Mouse (Mus musculus): ENCODE data around the gene Zswim1. TPM values are rescaled to one million over a fixed set of nuclear protein-coding genes. Genes with fewer than 3 reads are reported as not detected.

Zswim1 gene
- total and polyA plus RNA-seq, 3 experiments, result 8.2 to 17.4 TPM; not detected in 1

GRCm38 (mm10) chr2:164857842-164858553, 35.5 kb downstream of the Zswim1 start:
- TF ChIP-seq MYB (IDR thresholded peaks at IDR 0.05; ENCODE audit: low read depth, low read length), result no peak
- TF ChIP-seq POLR2A (IDR thresholded peaks at IDR 0.05; ENCODE audit: control insufficient read depth in 1 of 2, insufficient read depth in 1 of 2, low read depth in 1 of 2, low read length in 2 of 2, poor library complexity in 1 of 2), result peak in 1 of 2 experiments; percentile 10; a peak in 1 of 4 replicates
- H3K9ac ChIP-seq (ENCODE audit: control insufficient read depth, low read depth, low read length, poor library complexity, severe bottlenecking), result peak overlapping the region; percentile 67
- DNase-seq (ENCODE audit: low read depth, low spot score), result peak; percentile 47
- H3K36me3 ChIP-seq (ENCODE audit: control insufficient read depth in 1 of 2, insufficient read depth in 2 of 2, low read length in 2 of 2), result peaks cover 0 to 16% of the 10 kb centered on the region in 2 experiments; a peak in 2 of 4 replicates
- peak overlapping the region; percentile 28; the same call in 1 of the 2 replicates for H3K27ac ChIP-seq (ENCODE audit: control insufficient read depth, low read depth, low read length)
- H3K27me3 ChIP-seq (ENCODE audit: control insufficient read depth in 1 of 2, insufficient read depth in 2 of 2, low read length in 2 of 2), result no peaks in the 10 kb centered on the region
- no peaks in the 10 kb centered on the region; the same call in 1 of the 2 replicates for H3K79me2 ChIP-seq (ENCODE audit: control insufficient read depth, insufficient read depth, low read length, poor library complexity)
- no peaks in the 10 kb centered on the region for H3K9me3 ChIP-seq (replicated peaks; ENCODE audit: insufficient read depth, low read length)
- H3K4me1 ChIP-seq (ENCODE audit: control insufficient read depth in 1 of 2, insufficient read depth in 2 of 2, low read length in 2 of 2), result peaks cover 10 to 26% of the 10 kb centered on the region in 2 experiments
- peak overlapping the region; percentile 69 to 71 for H3K4me3 ChIP-seq (ENCODE audit: control insufficient read depth in 1 of 2, insufficient read depth in 1 of 2, low read depth in 2 of 2, low read length in 2 of 2)

GRCm38 (mm10) chr2:164859155-164859554, 36.7 kb downstream of the Zswim1 start:
- no peaks in the 10 kb centered on the region for H3K9me3 ChIP-seq (replicated peaks; ENCODE audit: insufficient read depth, low read length)
- peak overlapping the region; percentile 12 to 39; a peak in 3 of 4 replicates for H3K4me3 ChIP-seq (ENCODE audit: control insufficient read depth in 1 of 2, insufficient read depth in 1 of 2, low read depth in 2 of 2, low read length in 2 of 2)
- peaks cover 11 to 29% of the 10 kb centered on the region in 2 experiments for H3K4me1 ChIP-seq (ENCODE audit: control insufficient read depth in 1 of 2, insufficient read depth in 2 of 2, low read length in 2 of 2)
- peak; percentile 61 for DNase-seq (ENCODE audit: low read depth, low spot score)
- TF ChIP-seq TBP (IDR thresholded peaks at IDR 0.05; ENCODE audit: low read depth, low read length) (no peak), EP300 (IDR thresholded peaks at IDR 0.05; ENCODE audit: low read depth in 1 of 2, low read length in 2 of 2) (0 out of 4 replicates have a peak, but pooled peaks of 1 of the 2 experiments have one; percentile 4)
- H3K27ac ChIP-seq (ENCODE audit: control insufficient read depth, low read depth, low read length), result peak overlapping the region; percentile 35
- H3K79me2 ChIP-seq (ENCODE audit: control insufficient read depth, insufficient read depth, low read length, poor library complexity), result no peaks in the 10 kb centered on the region; the same call in 1 of the 2 replicates
- H3K27me3 ChIP-seq (ENCODE audit: control insufficient read depth in 1 of 2, insufficient read depth in 2 of 2, low read length in 2 of 2), result no peaks in the 10 kb centered on the region
- peak overlapping the region; percentile 13; the same call in 1 of the 2 replicates for H3K9ac ChIP-seq (ENCODE audit: control insufficient read depth, low read depth, low read length, poor library complexity, severe bottlenecking)
- H3K36me3 ChIP-seq (ENCODE audit: control insufficient read depth in 1 of 2, insufficient read depth in 2 of 2, low read length in 2 of 2), result peaks cover 0 to 17% of the 10 kb centered on the region in 2 experiments; a peak in 2 of 4 replicates

GRCm38 (mm10) chr2:164859640-164860432, 37.4 kb downstream of the Zswim1 start:
- Histone ChIP-seq H3K9ac (ENCODE audit: control insufficient read depth, low read depth, low read length, poor library complexity, severe bottlenecking) (peak overlapping the region; percentile 29), H3K4me3 (ENCODE audit: control insufficient read depth in 1 of 2, insufficient read depth in 1 of 2, low read depth in 2 of 2, low read length in 2 of 2) (peak overlapping the region; percentile 17 to 39), H3K79me2 (ENCODE audit: control insufficient read depth, insufficient read depth, low read length, poor library complexity) (no peaks in the 10 kb centered on the region; the same call in 1 of the 2 replicates), H3K27me3 (ENCODE audit: control insufficient read depth in 1 of 2, insufficient read depth in 2 of 2, low read length in 2 of 2) (no peaks in the 10 kb centered on the region), H3K9me3 (replicated peaks; ENCODE audit: insufficient read depth, low read length) (no peaks in the 10 kb centered on the region), H3K36me3 (ENCODE audit: control insufficient read depth in 1 of 2, insufficient read depth in 2 of 2, low read length in 2 of 2) (peaks cover 0 to 24% of the 10 kb centered on the region in 2 experiments; a peak in 2 of 4 replicates), H3K27ac (ENCODE audit: control insufficient read depth, low read depth, low read length) (peak overlapping the region; percentile 64), H3K4me1 (ENCODE audit: control insufficient read depth in 1 of 2, insufficient read depth in 2 of 2, low read length in 2 of 2) (peaks cover 17 to 36% of the 10 kb centered on the region in 2 experiments)
- peak; percentile 86 for DNase-seq (ENCODE audit: low read depth, low spot score)
- TF ChIP-seq POLR2AphosphoS5 (IDR thresholded peaks at IDR 0.05; ENCODE audit: borderline replicate concordance, low read depth, low read length) (no peak), SMC3 (IDR thresholded peaks at IDR 0.05; ENCODE audit: low read depth, low read length) (no peak), POLR2A (IDR thresholded peaks at IDR 0.05; ENCODE audit: control insufficient read depth in 1 of 2, insufficient read depth in 1 of 2, low read depth in 1 of 2, low read length in 2 of 2, poor library complexity in 1 of 2) (peak in 1 of 2 experiments; percentile 59; a peak in 2 of 4 replicates), EP300 (IDR thresholded peaks at IDR 0.05; ENCODE audit: low read depth in 1 of 2, low read length in 2 of 2) (0 out of 4 replicates have a peak, but pooled peaks of 1 of the 2 experiments have one; percentile 3), NELFE (IDR thresholded peaks at IDR 0.05; ENCODE audit: low read depth, low read length) (peak; percentile 50; the same call in 1 of the 2 replicates), ZMIZ1 (IDR thresholded peaks at IDR 0.05; ENCODE audit: low read depth, low read length) (0 out of 2 replicates have a peak, but pooled peaks have one; percentile 31), ELF1 (IDR thresholded peaks at IDR 0.05; ENCODE audit: low read depth, low read length) (peak; percentile 38; the same call in 1 of the 2 replicates), TCF12 (IDR thresholded peaks at IDR 0.05; ENCODE audit: low read depth, low read length) (0 out of 2 replicates have a peak, but pooled peaks have one; percentile 16), HCFC1 (IDR thresholded peaks at IDR 0.05; ENCODE audit: low read depth, low read length) (0 out of 2 replicates have a peak, but pooled peaks have one; percentile 40), MAZ (IDR thresholded peaks at IDR 0.05; ENCODE audit: low read depth, low read length) (peak; percentile 48; the same call in 1 of the 2 replicates), BHLHE40 (IDR thresholded peaks at IDR 0.05; ENCODE audit: borderline replicate concordance, low read depth, low read length) (0 out of 2 replicates have a peak, but pooled peaks have one; percentile 26), TBP (IDR thresholded peaks at IDR 0.05; ENCODE audit: low read depth, low read length) (peak; percentile 57; the same call in 1 of the 2 replicates), ETS1 (IDR thresholded peaks at IDR 0.05; ENCODE audit: low read depth, low read length) (peak; percentile 27; the same call in 1 of the 2 replicates), USF1 (IDR thresholded peaks at IDR 0.05; ENCODE audit: low read depth, low read length) (no peak), CHD2 (IDR thresholded peaks at IDR 0.05; ENCODE audit: low read length) (no peak)
